Mouse (Mus musculus): Measurements from ENCODE around the gene Nkd2. TPM values are rescaled to one million over a fixed set of nuclear protein-coding genes. Genes with fewer than 3 reads are reported as not detected.

Nkd2 gene
- polyA plus RNA-seq, 1 experiment from 2014 or later = 18.1 TPM

DNA sequence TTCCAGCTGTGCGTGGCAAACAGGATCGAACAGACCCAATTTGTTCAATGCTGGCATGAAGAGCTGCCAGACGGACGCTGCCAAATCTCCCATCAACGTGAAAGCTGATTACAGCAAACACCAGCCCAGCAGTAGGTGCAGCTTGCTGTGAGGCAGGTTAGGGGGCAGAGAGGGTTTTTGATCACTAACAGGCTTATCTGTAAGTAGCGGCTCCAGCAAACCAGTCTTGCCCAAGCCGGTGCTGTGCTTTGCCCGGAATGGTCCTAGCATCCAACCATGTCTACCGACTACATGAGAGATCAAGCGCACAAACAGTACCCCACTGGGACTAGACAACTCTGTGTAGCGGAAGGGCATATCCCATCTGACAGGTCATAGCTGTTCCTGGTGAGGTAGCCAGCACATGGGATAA is 8.3 kb downstream of the Nkd2 start:
- Histone ChIP-seq H3K4me1 (replicated peaks) (peaks cover 15% of the 10 kb centered on the region), H3K9me3 (no peaks in the 10 kb centered on the region), H3K27me3 (ENCODE audit: insufficient read depth, poor library complexity, severe bottlenecking) (0 out of 2 replicates have a peak, but pooled peaks cover 4% of the 10 kb centered on the region), H3K27ac (no peak overlapping the region), H3K4me3 (no peak overlapping the region), H3K36me3 (peaks cover 7% of the 10 kb centered on the region; the same call in 1 of the 2 replicates)
- no peak for DNase-seq (ENCODE audit: low spot score)
- 73% methylated on average over 11 of the region's 11 CpGs for WGBS

DNA sequence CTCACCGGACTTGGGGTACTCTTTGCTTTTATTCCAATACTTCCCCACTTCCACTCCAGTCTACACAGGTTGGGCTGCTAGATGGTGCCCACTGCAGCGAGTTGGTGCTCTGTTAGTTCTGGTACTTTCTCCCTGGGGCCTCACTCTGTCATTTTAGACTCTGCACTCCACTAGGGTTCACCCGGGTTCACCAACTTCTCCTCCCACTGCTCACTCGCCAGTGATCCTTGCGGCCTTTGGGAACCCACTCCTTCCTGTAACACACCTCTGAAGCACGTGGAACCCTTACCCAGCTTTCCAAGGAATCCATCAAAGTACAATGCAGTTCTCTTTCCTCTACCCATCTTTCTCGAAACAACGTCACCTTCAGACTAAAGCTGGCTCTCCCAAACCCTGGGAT is 9.7 kb downstream of the Nkd2 start:
- 83% methylated on average over 8 of the region's 8 CpGs for WGBS
- H3K4me3 ChIP-seq = no peak overlapping the region
- H3K36me3 ChIP-seq = peaks cover 7% of the 10 kb centered on the region; the same call in 1 of the 2 replicates
- peaks cover 22% of the 10 kb centered on the region for H3K4me1 ChIP-seq (replicated peaks)
- no peaks in the 10 kb centered on the region for H3K27me3 ChIP-seq (ENCODE audit: insufficient read depth, poor library complexity, severe bottlenecking)
- DNase-seq (ENCODE audit: low spot score) = no peak
- H3K9me3 ChIP-seq = no peaks in the 10 kb centered on the region
- H3K27ac ChIP-seq = no peak overlapping the region

- Histone ChIP-seq H3K36me3 (peaks cover 7% of the 10 kb centered on the region; the same call in 1 of the 2 replicates), H3K9me3 (no peaks in the 10 kb centered on the region), H3K27ac (no peak overlapping the region), H3K27me3 (ENCODE audit: insufficient read depth, poor library complexity, severe bottlenecking) (no peaks in the 10 kb centered on the region), H3K4me1 (replicated peaks) (peaks cover 22% of the 10 kb centered on the region), H3K4me3 (no peak overlapping the region)
- 84% methylated on average over 6 of the region's 6 CpGs for WGBS
- no peak for DNase-seq (ENCODE audit: low spot score)
Measured at GRCm38 (mm10) chr13:73836491-73836890, 10.9 kb downstream of the Nkd2 start.

GRCm38 (mm10) chr13:73835791-73836190 is 11.6 kb downstream of the Nkd2 start:
- Histone ChIP-seq H3K27ac (no peak overlapping the region), H3K36me3 (peaks cover 6% of the 10 kb centered on the region; the same call in 1 of the 2 replicates), H3K27me3 (ENCODE audit: insufficient read depth, poor library complexity, severe bottlenecking) (no peaks in the 10 kb centered on the region), H3K4me3 (no peak overlapping the region), H3K9me3 (no peaks in the 10 kb centered on the region), H3K4me1 (replicated peaks) (peaks cover 22% of the 10 kb centered on the region)
- WGBS = 71% methylated on average over 4 of the region's 4 CpGs
- no peak for DNase-seq (ENCODE audit: low spot score)

GRCm38 (mm10) chr13:73833809-73834208 is 13.6 kb downstream of the Nkd2 start:
- H3K4me1 ChIP-seq (replicated peaks) = peaks cover 16% of the 10 kb centered on the region; the same call in 1 of the 2 replicates
- H3K9me3 ChIP-seq = no peaks in the 10 kb centered on the region
- no peak overlapping the region for H3K4me3 ChIP-seq
- WGBS = 66% methylated on average over 12 of the region's 12 CpGs
- H3K36me3 ChIP-seq = no peaks in the 10 kb centered on the region
- peak; percentile 32 for DNase-seq (ENCODE audit: low spot score)
- 0 out of 2 replicates have a peak overlapping the region, but pooled peaks have one; percentile 10 for H3K27ac ChIP-seq
- no peaks in the 10 kb centered on the region for H3K27me3 ChIP-seq (ENCODE audit: insufficient read depth, poor library complexity, severe bottlenecking)

DNA sequence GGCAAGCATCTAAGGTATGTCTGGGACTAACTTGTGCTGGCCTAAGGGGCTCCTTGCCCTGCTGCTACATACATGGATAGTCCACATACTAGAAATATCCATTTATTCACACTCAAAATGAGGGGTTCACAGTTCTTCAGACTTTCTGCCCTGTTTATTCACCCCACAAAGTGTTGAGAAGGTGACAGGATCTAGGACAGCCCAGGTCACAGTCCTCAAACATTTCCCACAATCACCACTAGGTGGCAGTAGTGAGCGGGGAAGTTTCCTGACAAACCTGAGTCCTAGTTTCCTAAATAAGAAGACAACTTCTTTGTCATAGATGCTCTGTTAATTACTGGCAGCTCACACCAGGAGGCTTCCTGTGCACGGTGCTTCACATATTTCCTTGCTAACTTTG is 15.9 kb downstream of the Nkd2 start:
- no peak overlapping the region for H3K27ac ChIP-seq
- H3K4me3 ChIP-seq = no peak overlapping the region
- H3K4me1 ChIP-seq (replicated peaks) = 0 out of 2 replicates have a peak, but pooled peaks cover 8% of the 10 kb centered on the region
- 3% methylated on average over 2 of the region's 2 CpGs for WGBS
- no peaks in the 10 kb centered on the region for H3K9me3 ChIP-seq
- no peaks in the 10 kb centered on the region for H3K27me3 ChIP-seq (ENCODE audit: insufficient read depth, poor library complexity, severe bottlenecking)
- peak; percentile 66 for DNase-seq (ENCODE audit: low spot score)
- H3K36me3 ChIP-seq = no peaks in the 10 kb centered on the region

DNA sequence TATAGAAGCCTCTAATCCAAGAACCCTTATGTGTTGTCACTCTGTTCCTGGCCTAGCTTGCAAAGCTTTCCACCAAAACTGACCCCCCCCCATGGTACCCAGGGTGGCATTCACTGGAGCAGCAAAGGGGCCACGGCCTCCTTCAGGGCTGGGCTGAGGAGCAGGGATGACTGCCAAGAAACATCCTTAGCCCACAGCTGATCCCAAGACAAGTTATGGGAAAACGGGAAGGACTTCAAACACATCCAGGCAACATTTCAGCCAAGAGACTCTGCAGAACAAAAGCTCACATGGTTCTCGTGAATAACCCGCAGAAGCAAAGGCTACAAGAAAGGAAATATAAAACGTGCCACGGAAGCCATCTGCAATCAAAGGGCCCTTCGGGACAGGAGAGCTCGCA is 20.2 kb downstream of the Nkd2 start:
- no peaks in the 10 kb centered on the region for H3K4me1 ChIP-seq (replicated peaks)
- no peak overlapping the region for H3K4me3 ChIP-seq
- 0 out of 2 replicates have a peak, but pooled peaks cover 5% of the 10 kb centered on the region for H3K36me3 ChIP-seq
- WGBS = 84% methylated on average over 8 of the region's 8 CpGs
- DNase-seq (ENCODE audit: low spot score) = no peak
- no peaks in the 10 kb centered on the region for H3K9me3 ChIP-seq
- no peak overlapping the region for H3K27ac ChIP-seq
- no peaks in the 10 kb centered on the region for H3K27me3 ChIP-seq (ENCODE audit: insufficient read depth, poor library complexity, severe bottlenecking)

GRCm38 (mm10) chr13:73823711-73824110 is 23.7 kb downstream of the Nkd2 start:
- no peak for DNase-seq (ENCODE audit: low spot score)
- Histone ChIP-seq H3K36me3 (peaks cover 15% of the 10 kb centered on the region), H3K9me3 (no peaks in the 10 kb centered on the region), H3K27me3 (ENCODE audit: insufficient read depth, poor library complexity, severe bottlenecking) (no peaks in the 10 kb centered on the region), H3K27ac (no peak overlapping the region), H3K4me3 (no peak overlapping the region), H3K4me1 (replicated peaks) (no peaks in the 10 kb centered on the region)
- 89% methylated on average over 6 of the region's 6 CpGs for WGBS

DNA sequence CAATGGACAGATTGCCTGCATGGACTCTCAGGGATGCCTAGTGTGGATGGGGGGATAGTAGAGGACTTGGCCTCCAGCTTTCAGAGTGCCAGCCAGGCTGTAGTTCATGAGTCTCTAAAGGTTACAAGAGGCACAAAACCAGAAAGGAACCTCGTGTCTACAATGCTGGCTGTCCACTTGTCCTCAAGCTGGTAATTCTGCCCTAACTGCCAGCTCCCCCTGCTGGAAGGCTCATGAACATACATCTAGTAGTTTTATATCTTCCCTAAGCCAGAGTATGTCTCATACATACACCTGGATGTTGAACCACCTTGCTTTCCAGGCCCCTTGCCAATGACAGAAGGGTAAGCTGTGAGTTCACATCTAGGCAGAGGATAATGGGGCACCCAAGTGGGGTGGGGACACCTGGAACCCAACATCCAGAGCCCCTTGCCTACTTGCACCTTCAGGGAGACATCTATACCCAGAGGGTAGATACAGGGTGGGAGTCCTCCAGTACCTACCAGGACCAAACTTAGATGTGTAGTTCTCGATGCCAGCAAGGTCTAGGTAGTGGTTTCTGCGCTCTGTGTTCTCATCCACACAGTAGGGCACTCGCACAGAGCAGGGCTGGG is 25.1 kb downstream of the Nkd2 start:
- Histone ChIP-seq H3K4me3 (no peak overlapping the region), H3K36me3 (peaks cover 28% of the 10 kb centered on the region), H3K4me1 (replicated peaks) (no peaks in the 10 kb centered on the region), H3K27ac (no peak overlapping the region), H3K27me3 (ENCODE audit: insufficient read depth, poor library complexity, severe bottlenecking) (no peaks in the 10 kb centered on the region), H3K9me3 (no peaks in the 10 kb centered on the region)
- 64% methylated on average over 4 of the region's 4 CpGs for WGBS
- peak; percentile 46 for DNase-seq (ENCODE audit: low spot score)

DNA sequence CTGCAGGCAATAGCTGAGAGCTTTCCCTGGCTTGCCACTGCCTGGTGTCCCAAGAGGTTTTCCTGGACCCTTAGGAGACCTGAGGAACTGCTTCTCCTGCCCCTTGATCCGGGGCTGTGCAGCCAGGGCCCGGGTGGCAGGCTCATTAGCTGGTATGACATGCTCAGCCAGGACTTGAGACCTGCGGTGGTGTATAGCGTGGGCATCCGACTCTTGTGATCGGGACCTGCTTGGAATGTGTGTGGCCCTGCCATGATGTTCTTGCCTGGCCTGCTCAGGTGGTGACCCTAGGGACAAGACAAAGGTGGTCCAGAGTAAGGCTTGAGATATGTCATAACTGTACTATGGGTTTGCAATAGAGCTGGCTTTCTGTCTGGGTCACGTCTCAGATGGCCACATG is 26.2 kb downstream of the Nkd2 start:
- Histone ChIP-seq H3K4me1 (replicated peaks) (peaks cover 2% of the 10 kb centered on the region), H3K9me3 (no peaks in the 10 kb centered on the region), H3K36me3 (peaks cover 38% of the 10 kb centered on the region), H3K27ac (no peak overlapping the region; the same call in 1 of the 2 replicates), H3K4me3 (no peak overlapping the region), H3K27me3 (ENCODE audit: insufficient read depth, poor library complexity, severe bottlenecking) (no peaks in the 10 kb centered on the region)
- DNase-seq (ENCODE audit: low spot score) = no peak
- 95% methylated on average over 7 of the region's 7 CpGs for WGBS

GRCm38 (mm10) chr13:73818921-73819320 is 28.5 kb downstream of the Nkd2 start:
- H3K27ac ChIP-seq = no peak overlapping the region
- WGBS = 82% methylated on average over 3 of the region's 3 CpGs
- H3K9me3 ChIP-seq = no peaks in the 10 kb centered on the region
- no peak overlapping the region for H3K4me3 ChIP-seq
- no peak for DNase-seq (ENCODE audit: low spot score)
- H3K36me3 ChIP-seq = peaks cover 59% of the 10 kb centered on the region
- H3K27me3 ChIP-seq (ENCODE audit: insufficient read depth, poor library complexity, severe bottlenecking) = no peaks in the 10 kb centered on the region
- H3K4me1 ChIP-seq (replicated peaks) = peaks cover 7% of the 10 kb centered on the region

DNA sequence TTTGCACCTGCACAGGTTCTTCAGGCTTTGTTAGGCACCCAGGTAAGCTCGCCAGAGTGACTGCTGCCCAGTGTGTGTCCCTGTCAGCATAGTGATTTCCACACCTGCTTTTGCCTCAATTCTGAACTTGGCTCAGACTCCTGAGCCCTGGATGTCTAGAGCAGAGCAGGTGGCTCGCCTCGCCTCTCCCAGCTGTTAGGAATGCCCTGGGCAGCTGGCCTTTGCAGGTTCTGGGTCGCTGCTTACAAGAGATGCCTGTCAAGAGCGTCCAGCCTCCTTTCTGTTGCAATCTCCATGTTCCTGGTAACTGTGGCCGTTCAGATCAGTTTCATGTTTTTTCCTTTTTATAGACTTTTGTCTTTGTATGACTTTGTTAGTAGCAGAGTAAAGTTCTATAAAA is 31.1 kb downstream of the Nkd2 start:
- Histone ChIP-seq H3K36me3 (peaks cover 82% of the 10 kb centered on the region), H3K9me3 (no peaks in the 10 kb centered on the region), H3K4me3 (no peak overlapping the region), H3K27ac (no peak overlapping the region), H3K4me1 (replicated peaks) (peaks cover 7% of the 10 kb centered on the region), H3K27me3 (ENCODE audit: insufficient read depth, poor library complexity, severe bottlenecking) (no peaks in the 10 kb centered on the region)
- DNase-seq (ENCODE audit: low spot score) = peak; percentile 24
- 69% methylated on average over 6 of the region's 6 CpGs for WGBS

GRCm38 (mm10) chr13:73814181-73814580 is 33.2 kb downstream of the Nkd2 start:
- peaks cover 7% of the 10 kb centered on the region for H3K4me1 ChIP-seq (replicated peaks)
- H3K9me3 ChIP-seq = no peaks in the 10 kb centered on the region
- H3K27me3 ChIP-seq (ENCODE audit: insufficient read depth, poor library complexity, severe bottlenecking) = no peaks in the 10 kb centered on the region
- H3K4me3 ChIP-seq = no peak overlapping the region
- no peak overlapping the region for H3K27ac ChIP-seq
- H3K36me3 ChIP-seq = peaks cover 97% of the 10 kb centered on the region
- no peak for DNase-seq (ENCODE audit: low spot score)
- 93% methylated on average over 7 of the region's 7 CpGs for WGBS

All from hindbrain, embryonic 10.5 days (tissue).